Mouse (Mus musculus) spleen, postnatal 36 days (tissue): ENCODE results near the gene Ccn2.

ENCODE experiments used
- DNase-seq, 2 experiments: peaks; one replicate each; pipeline ENCODE4 v3.0.0; 2022; ENCODE audit warnings: low spot score in 2 of 2, mixed read lengths in 1 of 2

Gene Ccn2

DNA sequence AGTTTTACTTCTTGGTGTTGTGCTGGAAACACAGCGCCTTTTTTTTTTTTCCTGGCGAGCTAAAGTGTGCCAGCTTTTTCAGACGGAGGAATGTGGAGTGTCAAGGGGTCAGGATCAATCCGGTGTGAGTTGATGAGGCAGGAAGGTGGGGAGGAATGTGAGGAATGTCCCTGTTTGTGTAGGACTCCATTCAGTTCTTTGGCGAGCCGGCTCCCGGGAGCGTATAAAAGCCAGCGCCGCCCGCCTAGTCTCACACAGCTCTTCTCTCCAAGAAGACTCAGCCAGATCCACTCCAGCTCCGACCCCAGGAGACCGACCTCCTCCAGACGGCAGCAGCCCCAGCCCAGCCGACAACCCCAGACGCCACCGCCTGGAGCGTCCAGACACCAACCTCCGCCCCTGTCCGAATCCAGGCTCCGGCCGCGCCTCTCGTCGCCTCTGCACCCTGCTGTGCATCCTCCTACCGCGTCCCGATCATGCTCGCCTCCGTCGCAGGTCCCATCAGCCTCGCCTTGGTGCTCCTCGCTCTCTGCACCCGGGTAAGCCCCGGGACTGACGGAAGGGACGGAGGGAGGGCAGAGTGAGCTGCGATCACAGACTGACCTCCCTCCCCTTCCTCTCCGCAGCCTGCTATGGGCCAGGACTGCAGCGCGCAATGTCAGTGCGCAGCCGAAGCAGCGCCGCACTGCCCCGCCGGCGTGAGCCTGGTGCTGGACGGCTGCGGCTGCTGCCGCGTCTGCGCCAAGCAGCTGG lies at the start of gene Ccn2:
Gene Ccn2 (plus strand): TSS at position 193 of the 753 bp plus-strand sequence.
- peak in 1 of 2 experiments; percentile 8 for DNase-seq

DNA sequence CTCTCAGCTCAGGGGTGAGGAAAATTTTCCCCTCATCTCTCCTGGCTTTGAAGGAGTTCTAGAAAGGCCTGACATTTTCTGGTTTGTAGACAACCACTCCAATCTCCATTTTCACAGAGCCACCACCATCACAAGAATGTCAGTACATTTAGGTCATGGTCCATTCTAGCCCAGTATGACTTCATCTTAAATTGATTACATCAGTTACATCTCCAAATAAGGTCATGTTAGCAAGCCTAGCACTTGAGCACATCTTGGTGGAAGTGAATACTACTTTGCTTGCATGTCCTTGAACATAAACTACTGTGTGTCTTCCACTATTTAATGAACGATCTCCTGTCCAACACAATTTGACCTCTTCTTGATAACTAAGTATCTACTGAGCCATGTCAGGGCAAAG lies 42.4 kb upstream of the Ccn2 start:
- no peak for DNase-seq

DNA sequence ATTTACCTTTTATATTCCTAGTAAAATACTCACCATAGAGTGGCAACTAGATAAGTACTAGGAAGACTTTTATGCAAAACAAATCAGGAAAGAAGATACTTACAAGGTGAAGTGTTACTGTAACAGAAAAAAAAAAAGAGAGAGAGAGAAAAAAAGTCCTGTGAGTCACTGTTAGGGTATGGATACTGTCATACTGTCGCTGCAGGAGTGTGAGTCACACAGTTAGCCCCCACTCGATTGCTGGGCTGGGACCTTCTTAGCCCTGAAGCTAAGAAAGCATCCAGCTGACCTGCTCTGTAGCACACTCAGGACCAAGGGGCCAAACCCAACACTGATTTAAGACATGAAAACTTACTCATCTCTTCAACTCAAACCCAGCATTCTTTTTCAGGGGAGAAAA lies 41.2 kb upstream of the Ccn2 start:
- no peak for DNase-seq

DNA sequence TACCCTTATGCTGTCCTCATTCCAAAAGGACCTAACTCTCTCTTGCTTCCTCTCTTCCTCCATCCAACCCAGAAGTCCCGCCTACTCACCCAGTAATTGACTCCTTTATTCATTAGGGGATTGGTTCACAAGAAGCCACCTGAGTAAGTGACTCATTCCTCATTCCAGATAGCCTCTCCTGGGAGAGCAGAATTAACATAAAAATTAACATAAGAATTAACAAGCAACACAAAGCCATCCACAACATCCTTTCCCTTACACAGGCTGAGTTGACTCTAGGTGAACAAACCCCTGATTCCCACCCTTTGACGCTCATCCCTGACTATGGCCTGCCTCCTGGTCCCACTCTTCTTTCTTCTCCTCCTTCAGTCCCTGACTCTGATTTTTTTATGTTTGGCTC lies 36.9 kb upstream of the Ccn2 start:
- no peak for DNase-seq

DNA sequence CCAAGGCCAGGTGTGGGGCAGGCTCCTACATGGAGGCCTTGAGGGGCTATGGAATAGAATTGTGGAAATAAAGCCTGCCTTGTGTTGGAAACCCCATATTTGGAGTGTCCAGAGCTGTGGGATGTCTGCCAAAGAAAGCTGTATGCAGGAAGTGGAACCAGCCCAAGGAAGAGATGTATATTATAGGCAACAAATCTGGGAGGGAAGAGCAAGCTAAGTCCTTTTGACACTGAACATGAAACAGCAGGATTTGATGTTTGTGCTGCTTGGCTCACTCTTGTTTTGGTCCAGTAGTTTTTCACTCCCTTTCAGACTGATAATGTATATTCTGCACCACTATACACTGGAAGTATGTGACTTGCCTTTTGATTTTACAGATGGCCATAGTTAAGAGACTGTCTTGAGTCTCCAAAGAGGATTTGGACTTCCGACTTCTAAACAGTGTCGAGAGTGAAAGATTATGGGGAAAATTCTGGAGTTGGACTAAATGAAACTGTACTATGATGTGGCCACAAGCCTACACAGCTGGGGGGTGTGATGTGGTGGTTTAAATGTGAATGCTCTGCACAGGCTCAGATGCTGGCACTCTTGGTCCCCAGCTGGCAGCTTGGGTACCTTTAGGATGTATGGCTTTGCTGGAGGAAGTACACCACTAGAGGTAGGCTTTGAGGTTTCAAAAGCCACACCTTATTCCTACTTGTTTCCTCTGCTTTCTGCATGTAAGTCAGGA lies 25.4 kb upstream of the Ccn2 start:
- no peak for DNase-seq

DNA sequence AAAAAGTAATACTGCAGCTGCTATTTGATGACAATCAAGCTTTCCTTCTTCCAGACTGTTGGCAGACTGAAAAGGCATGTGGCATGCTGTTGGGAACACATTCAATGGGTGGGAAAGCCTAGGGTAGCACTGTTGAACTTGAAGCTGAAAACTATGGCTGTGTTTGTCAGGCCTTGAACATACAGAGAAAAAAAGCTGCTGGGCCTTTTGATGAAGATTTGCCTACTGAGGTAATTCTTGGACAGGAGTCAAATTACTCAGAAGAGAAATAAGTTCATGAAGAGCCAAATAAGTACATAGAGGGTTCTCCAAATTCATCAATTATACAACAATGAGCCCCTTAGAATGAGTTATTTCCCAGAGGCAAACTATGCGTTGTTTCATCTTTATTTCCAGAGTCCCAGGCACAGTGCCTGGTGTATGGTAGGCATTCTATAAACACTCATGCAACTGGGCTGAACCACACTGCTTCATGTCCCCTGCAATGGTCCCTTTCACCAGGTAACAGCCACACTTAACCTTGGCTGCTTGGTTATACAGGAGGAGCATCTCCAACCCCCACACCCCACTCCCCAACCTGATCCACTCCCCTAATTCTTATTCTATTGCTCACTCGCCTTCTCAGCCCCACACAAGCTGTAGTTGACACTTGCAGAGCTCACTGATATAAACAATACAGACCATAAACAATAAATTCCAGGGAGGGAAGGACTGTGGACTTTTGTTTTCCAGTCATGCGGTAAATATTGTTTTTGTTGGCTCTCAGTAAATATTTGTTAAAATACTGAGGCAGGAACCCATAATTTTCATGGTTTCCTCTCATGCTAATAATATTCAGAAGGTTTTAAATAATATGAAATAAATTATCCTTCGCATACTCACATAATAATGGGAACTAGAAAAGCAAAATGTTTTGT lies 22.9 kb upstream of the Ccn2 start:
- no peak for DNase-seq

DNA sequence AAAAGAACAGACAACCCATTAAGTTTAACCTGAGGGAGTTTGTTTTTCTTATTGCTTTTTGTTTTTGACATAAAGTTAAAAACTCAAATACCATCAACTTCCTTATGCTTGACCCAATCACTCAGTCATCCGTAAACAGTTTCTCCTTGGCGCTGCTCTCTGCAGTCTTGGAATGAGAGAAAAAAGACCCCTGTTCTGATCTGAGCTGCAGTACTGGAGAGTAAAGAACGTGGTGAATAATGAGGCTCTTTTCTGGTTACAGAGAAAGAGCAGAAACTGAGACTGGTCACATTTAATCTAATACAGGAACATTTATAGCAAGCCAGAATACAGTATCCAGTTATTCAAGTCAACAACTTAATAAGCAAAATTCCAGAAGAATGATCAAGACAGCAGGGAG lies 21.8 kb upstream of the Ccn2 start:
- no peak for DNase-seq

DNA sequence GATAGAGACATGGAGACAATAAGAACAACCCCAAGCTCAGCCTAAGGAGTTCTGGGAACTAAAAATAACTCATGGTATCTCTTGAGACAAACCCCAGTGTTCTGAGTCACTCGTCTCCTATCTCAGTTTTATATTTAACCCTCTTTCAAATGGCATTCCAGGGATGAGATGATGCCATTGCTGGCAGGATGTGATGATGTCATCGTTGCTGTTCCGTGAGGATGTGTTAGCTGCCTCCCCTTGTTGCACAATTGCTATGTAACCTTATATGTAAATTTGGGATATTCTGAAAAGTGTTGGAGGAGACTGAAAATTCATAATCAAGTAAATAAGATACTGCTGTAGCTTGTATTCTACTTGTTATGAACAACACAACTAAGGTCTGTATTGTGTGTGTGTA lies 14.2 kb upstream of the Ccn2 start:
- DNase-seq: no peak

GRCm38 (mm10) chr10:24588824-24589223 lies 6.4 kb upstream of the Ccn2 start:
- no peak for DNase-seq

- no peak for DNase-seq
These were observed 6.0 kb upstream of the Ccn2 start for GRCm38 (mm10) chr10:24589238-24589637.

GRCm38 (mm10) chr10:24590546-24590945 lies 4.7 kb upstream of the Ccn2 start:
- no peak for DNase-seq

DNA sequence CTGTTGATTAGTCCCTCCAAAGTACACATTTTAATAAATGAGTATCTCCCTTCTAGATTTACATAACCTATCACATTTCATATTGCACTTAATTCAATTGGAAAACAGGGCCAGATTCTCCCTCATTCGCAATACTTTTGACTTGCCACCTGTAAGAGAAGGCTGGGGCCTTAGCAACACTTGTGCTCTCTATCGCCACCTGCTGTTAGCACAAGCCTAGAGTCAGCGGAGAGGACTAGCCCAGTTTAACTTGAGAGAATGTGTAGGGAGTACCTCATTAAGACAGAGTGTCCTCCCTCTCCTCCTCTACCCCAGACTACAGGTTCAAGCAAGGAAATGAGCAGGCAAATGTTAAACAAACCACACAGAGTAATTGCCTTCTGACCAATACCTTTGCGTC lies 4.1 kb upstream of the Ccn2 start:
- peak; percentile 32 to 35 for DNase-seq

DNA sequence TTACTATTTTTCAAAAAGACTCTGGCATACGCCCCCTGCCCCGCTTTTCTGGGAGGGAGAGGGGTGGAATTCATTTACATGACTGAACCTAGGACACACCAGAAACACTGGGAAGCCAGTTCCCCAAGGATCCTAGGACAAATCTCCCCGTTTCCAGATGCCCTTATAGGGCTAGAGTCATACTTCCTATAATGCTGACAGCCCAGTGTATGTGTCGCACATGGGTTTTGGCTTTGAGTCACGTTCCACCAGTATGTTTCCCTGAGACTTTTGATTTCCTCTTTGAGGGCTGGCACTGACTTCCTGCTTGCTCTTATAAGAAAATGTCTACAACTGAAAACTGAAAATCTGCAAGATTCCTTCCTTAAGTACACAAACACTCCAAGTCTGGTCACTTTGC lies 3.5 kb upstream of the Ccn2 start:
- no peak for DNase-seq

- DNase-seq: no peak
These were observed 2.9 kb upstream of the Ccn2 start for GRCm38 (mm10) chr10:24592318-24592717.

GRCm38 (mm10) chr10:24592969-24593368 lies 2.3 kb upstream of the Ccn2 start:
- no peak for DNase-seq

DNA sequence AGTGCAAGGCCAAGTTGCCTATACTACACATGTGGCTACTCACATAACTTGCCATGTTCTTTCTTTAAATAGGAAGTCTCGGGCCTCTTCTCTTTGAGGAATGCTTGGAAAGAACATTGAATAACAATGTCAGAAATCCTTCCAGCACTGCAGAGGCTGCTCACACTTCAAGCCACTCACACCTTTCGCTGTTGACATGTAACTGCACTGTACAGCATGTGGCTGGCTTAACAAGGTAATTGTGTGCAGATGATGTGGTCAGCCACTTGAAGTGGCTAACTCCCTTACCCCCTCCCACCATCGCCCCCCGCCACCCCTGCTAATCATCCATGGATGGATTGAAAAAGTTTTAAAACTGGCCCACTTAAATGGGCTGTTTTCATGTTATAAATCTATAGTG lies 1.7 kb upstream of the Ccn2 start:
- DNase-seq: no peak

GRCm38 (mm10) chr10:24596003-24596868 lies 994 bp downstream of the Ccn2 start:
- no peak for DNase-seq

DNA sequence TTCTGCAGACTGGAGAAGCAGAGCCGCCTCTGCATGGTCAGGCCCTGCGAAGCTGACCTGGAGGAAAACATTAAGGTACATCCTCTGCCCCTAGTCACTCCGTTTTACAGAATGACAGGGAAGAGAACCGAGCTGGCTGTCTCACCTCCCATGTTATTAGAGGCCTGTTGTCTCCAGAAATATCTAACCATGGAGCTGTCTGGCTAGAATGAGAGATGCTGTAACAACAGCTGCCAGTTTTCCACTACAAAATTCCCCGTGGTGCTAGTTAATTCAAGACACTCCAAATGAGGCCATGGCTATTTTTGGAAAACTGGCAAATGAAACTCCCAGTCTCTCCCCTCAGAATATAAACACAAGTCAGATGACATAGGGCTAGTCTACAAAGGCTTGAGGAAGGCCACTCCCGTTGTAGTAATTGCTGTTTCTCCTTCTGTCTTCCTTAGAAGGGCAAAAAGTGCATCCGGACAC lies 1.7 kb downstream of the Ccn2 start:
- DNase-seq: no peak

DNA sequence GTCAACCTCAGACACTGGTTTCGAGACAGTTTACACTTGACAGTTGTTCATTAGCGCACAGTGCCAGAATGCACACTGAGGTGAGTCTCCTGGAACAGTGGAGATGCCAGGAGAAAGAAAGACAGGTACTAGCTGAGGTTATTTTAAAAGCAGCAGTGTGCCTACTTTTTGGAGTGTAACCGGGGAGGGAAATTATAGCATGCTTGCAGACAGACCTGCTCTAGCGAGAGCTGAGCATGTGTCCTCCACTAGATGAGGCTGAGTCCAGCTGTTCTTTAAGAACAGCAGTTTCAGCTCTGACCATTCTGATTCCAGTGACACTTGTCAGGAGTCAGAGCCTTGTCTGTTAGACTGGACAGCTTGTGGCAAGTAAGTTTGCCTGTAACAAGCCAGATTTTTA lies 2.5 kb downstream of the Ccn2 start:
- DNase-seq: no peak

GRCm38 (mm10) chr10:24598693-24599092 lies 3.5 kb downstream of the Ccn2 start:
- DNase-seq: no peak

GRCm38 (mm10) chr10:24599802-24600201 lies 4.6 kb downstream of the Ccn2 start:
- DNase-seq: no peak
